Mouse (Mus musculus): ENCODE measurements around the gene Cnnm2. TPM values are rescaled to one million over a fixed set of nuclear protein-coding genes. Genes with fewer than 3 reads are reported as not detected.
"Not testable (repeated sequence)": the region's sequence is repeated elsewhere in the genome, so short reads cannot be mapped to it uniquely, and the experiment has no call there.

Gene Cnnm2
- polyA plus RNA-seq, 1 experiment from 2014 or later, result 1.9 TPM

DNA sequence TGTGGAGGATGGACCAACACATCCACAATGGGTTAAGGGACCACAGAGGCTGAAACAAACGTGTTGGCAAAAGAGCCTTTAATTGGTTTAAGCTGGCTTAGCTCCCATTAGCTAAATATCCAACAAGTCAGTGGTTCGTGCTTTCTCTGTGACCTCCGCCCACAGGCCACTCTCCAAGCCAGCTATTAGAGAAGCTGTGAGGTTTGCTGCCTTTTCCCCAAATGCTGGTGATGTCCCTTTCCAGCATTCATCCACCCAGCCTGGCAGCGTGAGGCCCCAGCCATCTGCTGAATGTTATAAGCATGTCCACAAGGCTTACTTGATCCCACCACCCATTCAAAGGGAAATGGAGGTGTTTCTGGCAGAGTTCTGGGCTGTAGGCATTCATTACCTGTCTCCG, 15.0 kb downstream of the Cnnm2 start:
- no peak overlapping the region for H3K27ac ChIP-seq (ENCODE audit: low read depth, low read length)
- DNase-seq (ENCODE audit: low spot score) (no peak), ATAC-seq (replicated peaks; ENCODE audit: low FRiP score) (no peak)
- WGBS, result 53% methylated on average over 5 of the region's 5 CpGs
- no peak overlapping the region for H3K4me3 ChIP-seq (ENCODE audit: low read depth, low read length)
- no peaks in the 10 kb centered on the region for H3K27me3 ChIP-seq (replicated peaks; ENCODE audit: control insufficient read depth, insufficient read depth, low read length)
- H3K4me2 ChIP-seq, result no peak overlapping the region
- H3K9me3 ChIP-seq (ENCODE audit: control insufficient read depth, low read length), result no peaks in the 10 kb centered on the region
- H3K36me3 ChIP-seq (ENCODE audit: control insufficient read depth, insufficient read depth, low read length), result no peaks in the 10 kb centered on the region
- no peak overlapping the region for H3K9ac ChIP-seq (ENCODE audit: low read depth, low read length)
- H3K4me1 ChIP-seq (replicated peaks; ENCODE audit: control insufficient read depth, insufficient read depth, low read length), result no peaks in the 10 kb centered on the region

GRCm38 (mm10) chr19:46776850-46777249, 15.5 kb downstream of the Cnnm2 start:
- Histone ChIP-seq H3K27ac (ENCODE audit: low read depth, low read length) (no peak overlapping the region), H3K36me3 (ENCODE audit: control insufficient read depth, insufficient read depth, low read length) (no peaks in the 10 kb centered on the region), H3K4me1 (replicated peaks; ENCODE audit: control insufficient read depth, insufficient read depth, low read length) (no peaks in the 10 kb centered on the region), H3K4me2 (no peak overlapping the region), H3K9me3 (ENCODE audit: control insufficient read depth, low read length) (no peaks in the 10 kb centered on the region), H3K4me3 (ENCODE audit: low read depth, low read length) (no peak overlapping the region), H3K27me3 (replicated peaks; ENCODE audit: control insufficient read depth, insufficient read depth, low read length) (no peaks in the 10 kb centered on the region), H3K9ac (ENCODE audit: low read depth, low read length) (no peak overlapping the region)
- ATAC-seq (replicated peaks; ENCODE audit: low FRiP score) (no peak), DNase-seq (ENCODE audit: low spot score) (no peak)
- WGBS, result 69% methylated on average over 3 of the region's 3 CpGs

DNA sequence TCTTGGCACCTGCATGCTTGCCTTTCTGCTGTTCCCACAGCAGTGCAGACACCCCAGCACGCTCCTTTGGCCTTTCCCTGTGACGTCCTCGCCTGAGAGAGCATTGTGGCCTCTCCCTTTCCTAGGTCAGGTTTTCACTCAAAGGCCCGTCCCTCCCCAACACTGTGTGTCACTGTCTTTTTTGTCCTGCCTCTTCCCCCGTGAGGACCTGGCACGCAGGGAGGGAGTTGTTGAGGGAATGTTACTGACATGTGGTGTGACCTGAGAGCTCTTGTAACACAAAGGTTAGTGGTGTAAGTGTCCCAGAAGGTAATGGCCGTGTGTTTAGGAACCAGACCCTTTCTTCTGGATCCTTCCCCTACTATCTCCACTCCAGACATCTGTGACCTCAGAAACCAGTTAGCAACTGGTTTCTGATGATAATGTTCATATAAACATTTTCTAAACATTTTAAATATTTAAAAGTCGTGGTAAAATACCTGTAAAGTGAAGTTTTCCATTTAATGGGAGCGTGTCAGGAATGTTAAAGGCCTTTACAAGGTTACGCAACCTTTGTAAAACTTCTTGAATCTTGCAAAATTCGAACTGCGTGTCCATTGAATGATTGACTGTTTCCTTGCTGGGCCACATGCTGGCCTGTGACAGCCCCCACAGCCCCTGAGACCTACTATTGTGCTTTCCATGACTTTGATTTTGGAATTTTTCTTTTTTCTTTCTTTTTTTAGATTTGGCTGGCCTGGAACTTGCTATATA, 16.7 kb downstream of the Cnnm2 start:
- no peak overlapping the region for H3K4me2 ChIP-seq
- no peaks in the 10 kb centered on the region for H3K9me3 ChIP-seq (ENCODE audit: control insufficient read depth, low read length)
- no peak overlapping the region for H3K27ac ChIP-seq (ENCODE audit: low read depth, low read length)
- DNase-seq (ENCODE audit: low spot score) (no peak), ATAC-seq (replicated peaks; ENCODE audit: low FRiP score) (no peak)
- no peaks in the 10 kb centered on the region for H3K36me3 ChIP-seq (ENCODE audit: control insufficient read depth, insufficient read depth, low read length)
- H3K4me3 ChIP-seq (ENCODE audit: low read depth, low read length), result no peak overlapping the region
- no peaks in the 10 kb centered on the region for H3K4me1 ChIP-seq (replicated peaks; ENCODE audit: control insufficient read depth, insufficient read depth, low read length)
- H3K9ac ChIP-seq (ENCODE audit: low read depth, low read length), result no peak overlapping the region
- WGBS, result 73% methylated on average over 12 of the region's 12 CpGs
- no peaks in the 10 kb centered on the region for H3K27me3 ChIP-seq (replicated peaks; ENCODE audit: control insufficient read depth, insufficient read depth, low read length)

- H3K4me2 ChIP-seq; DNase-seq (ENCODE audit: low spot score); H3K9ac ChIP-seq (ENCODE audit: low read depth, low read length); H3K4me1 ChIP-seq (replicated peaks; ENCODE audit: control insufficient read depth, insufficient read depth, low read length); H3K27ac ChIP-seq (ENCODE audit: low read depth, low read length); H3K4me3 ChIP-seq (ENCODE audit: low read depth, low read length); H3K27me3 ChIP-seq (replicated peaks; ENCODE audit: control insufficient read depth, insufficient read depth, low read length); H3K36me3 ChIP-seq (ENCODE audit: control insufficient read depth, insufficient read depth, low read length); ATAC-seq (replicated peaks; ENCODE audit: low FRiP score); H3K9me3 ChIP-seq (ENCODE audit: control insufficient read depth, low read length): not testable (repeated sequence)
- WGBS, result 79% methylated on average over 1 of the region's 1 CpGs
Observed at GRCm38 (mm10) chr19:46779130-46779529, 17.7 kb downstream of the Cnnm2 start.

DNA sequence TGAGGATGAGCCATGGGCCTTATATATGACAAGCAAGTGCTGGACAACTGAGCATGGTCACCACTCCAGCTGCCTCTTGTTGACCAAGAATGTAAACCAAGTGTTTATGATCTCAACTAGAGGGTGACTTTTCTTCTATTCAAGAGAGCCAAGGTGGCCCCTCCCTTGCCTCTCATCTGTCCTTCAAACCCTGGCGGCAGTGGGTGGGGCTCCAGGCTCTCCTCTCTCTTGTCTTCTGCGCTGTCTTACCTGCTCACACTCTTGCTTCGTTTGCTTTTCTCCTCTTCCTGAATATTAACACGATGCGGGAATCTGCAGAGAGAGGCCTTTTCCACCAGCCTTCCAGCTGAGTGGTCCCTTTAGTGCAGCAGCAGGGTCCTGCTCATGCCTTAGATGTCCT, 22.6 kb downstream of the Cnnm2 start:
- Histone ChIP-seq H3K9ac (ENCODE audit: low read depth, low read length) (no peak overlapping the region), H3K4me3 (ENCODE audit: low read depth, low read length) (no peak overlapping the region), H3K4me2 (no peak overlapping the region), H3K9me3 (ENCODE audit: control insufficient read depth, low read length) (no peaks in the 10 kb centered on the region), H3K4me1 (replicated peaks; ENCODE audit: control insufficient read depth, insufficient read depth, low read length) (peaks cover 3% of the 10 kb centered on the region; the same call in 1 of the 2 replicates), H3K27me3 (replicated peaks; ENCODE audit: control insufficient read depth, insufficient read depth, low read length) (no peaks in the 10 kb centered on the region), H3K27ac (ENCODE audit: low read depth, low read length) (no peak overlapping the region), H3K36me3 (ENCODE audit: control insufficient read depth, insufficient read depth, low read length) (no peaks in the 10 kb centered on the region)
- ATAC-seq (replicated peaks; ENCODE audit: low FRiP score) (no peak), DNase-seq (ENCODE audit: low spot score) (no peak)
- WGBS, result 58% methylated on average over 5 of the region's 5 CpGs

GRCm38 (mm10) chr19:46784502-46784901, 23.1 kb downstream of the Cnnm2 start:
- Histone ChIP-seq H3K9ac (ENCODE audit: low read depth, low read length) (no peak overlapping the region), H3K4me2 (no peak overlapping the region), H3K9me3 (ENCODE audit: control insufficient read depth, low read length) (no peaks in the 10 kb centered on the region), H3K36me3 (ENCODE audit: control insufficient read depth, insufficient read depth, low read length) (no peaks in the 10 kb centered on the region), H3K27ac (ENCODE audit: low read depth, low read length) (no peak overlapping the region), H3K27me3 (replicated peaks; ENCODE audit: control insufficient read depth, insufficient read depth, low read length) (no peaks in the 10 kb centered on the region), H3K4me3 (ENCODE audit: low read depth, low read length) (no peak overlapping the region), H3K4me1 (replicated peaks; ENCODE audit: control insufficient read depth, insufficient read depth, low read length) (peaks cover 3% of the 10 kb centered on the region; the same call in 1 of the 2 replicates)
- DNase-seq (ENCODE audit: low spot score) (no peak), ATAC-seq (replicated peaks; ENCODE audit: low FRiP score) (peak; percentile 31; the same call in 1 of the 2 replicates)
- WGBS, result 56% methylated on average over 6 of the region's 6 CpGs

GRCm38 (mm10) chr19:46785633-46786032, 24.2 kb downstream of the Cnnm2 start:
- ATAC-seq (replicated peaks; ENCODE audit: low FRiP score) (no peak), DNase-seq (ENCODE audit: low spot score) (no peak)
- H3K27ac ChIP-seq (ENCODE audit: low read depth, low read length), result no peak overlapping the region
- peaks cover 3% of the 10 kb centered on the region; the same call in 1 of the 2 replicates for H3K4me1 ChIP-seq (replicated peaks; ENCODE audit: control insufficient read depth, insufficient read depth, low read length)
- H3K9ac ChIP-seq (ENCODE audit: low read depth, low read length), result no peak overlapping the region
- H3K27me3 ChIP-seq (replicated peaks; ENCODE audit: control insufficient read depth, insufficient read depth, low read length), result no peaks in the 10 kb centered on the region
- no peaks in the 10 kb centered on the region for H3K36me3 ChIP-seq (ENCODE audit: control insufficient read depth, insufficient read depth, low read length)
- H3K4me2 ChIP-seq, result no peak overlapping the region
- no peak overlapping the region for H3K4me3 ChIP-seq (ENCODE audit: low read depth, low read length)
- no peaks in the 10 kb centered on the region for H3K9me3 ChIP-seq (ENCODE audit: control insufficient read depth, low read length)
- 79% methylated on average over 4 of the region's 4 CpGs for WGBS

DNA sequence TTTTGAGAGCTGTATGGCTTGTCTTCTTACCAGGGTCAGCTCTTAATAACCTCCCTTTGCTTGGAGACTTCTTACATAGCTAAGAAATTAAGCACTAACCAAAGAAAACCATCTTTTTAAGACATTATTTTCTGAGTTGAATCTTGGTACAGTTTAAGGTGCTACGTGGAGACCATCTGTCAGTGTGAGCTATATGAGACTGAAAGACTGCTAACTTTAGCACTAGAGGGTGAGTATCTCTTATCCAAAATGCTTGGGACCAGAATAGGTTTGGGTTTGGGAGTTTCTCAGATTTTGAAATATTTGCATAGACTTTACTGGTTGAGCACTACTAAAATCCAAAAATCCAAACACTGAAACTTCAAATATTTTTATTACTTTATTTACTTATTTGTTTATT, 28.4 kb downstream of the Cnnm2 start:
- DNase-seq (ENCODE audit: low spot score) (no peak), ATAC-seq (replicated peaks; ENCODE audit: low FRiP score) (no peak)
- 85% methylated on average over 1 of the region's 1 CpGs for WGBS
- Histone ChIP-seq H3K36me3 (ENCODE audit: control insufficient read depth, insufficient read depth, low read length) (no peaks in the 10 kb centered on the region), H3K27ac (ENCODE audit: low read depth, low read length) (no peak overlapping the region), H3K4me3 (ENCODE audit: low read depth, low read length) (no peak overlapping the region), H3K27me3 (replicated peaks; ENCODE audit: control insufficient read depth, insufficient read depth, low read length) (no peaks in the 10 kb centered on the region), H3K4me2 (no peak overlapping the region), H3K4me1 (replicated peaks; ENCODE audit: control insufficient read depth, insufficient read depth, low read length) (no peaks in the 10 kb centered on the region), H3K9me3 (ENCODE audit: control insufficient read depth, low read length) (no peaks in the 10 kb centered on the region), H3K9ac (ENCODE audit: low read depth, low read length) (no peak overlapping the region)

DNA sequence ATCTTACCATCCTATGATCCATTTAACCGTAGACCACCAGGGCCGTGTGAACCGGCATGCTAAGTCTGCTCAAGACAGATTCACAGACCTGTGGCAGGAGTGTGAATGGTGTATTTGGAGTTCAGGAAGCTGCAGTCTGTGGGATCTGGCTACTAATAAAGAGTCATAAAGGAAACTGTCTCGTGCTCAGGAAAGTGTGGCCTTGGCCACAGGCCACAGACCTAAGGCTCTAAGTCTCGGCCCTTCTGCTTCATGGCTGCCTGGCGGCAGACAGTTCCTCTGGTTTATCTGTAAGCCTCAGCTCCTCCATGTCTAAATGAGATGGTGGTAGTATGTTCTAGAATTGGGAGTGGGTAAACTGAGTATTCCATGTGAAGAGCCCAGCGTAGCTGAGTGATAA, 30.0 kb downstream of the Cnnm2 start:
- no peak overlapping the region for H3K4me3 ChIP-seq (ENCODE audit: low read depth, low read length)
- H3K9ac ChIP-seq (ENCODE audit: low read depth, low read length), result no peak overlapping the region
- H3K27me3 ChIP-seq (replicated peaks; ENCODE audit: control insufficient read depth, insufficient read depth, low read length), result no peaks in the 10 kb centered on the region
- DNase-seq (ENCODE audit: low spot score), result no peak
- H3K27ac ChIP-seq (ENCODE audit: low read depth, low read length), result no peak overlapping the region
- whole genome bisulfite sequencing, result 74% methylated on average over 7 of the region's 7 CpGs
- no peaks in the 10 kb centered on the region for H3K4me1 ChIP-seq (replicated peaks; ENCODE audit: control insufficient read depth, insufficient read depth, low read length)
- no peaks in the 10 kb centered on the region for H3K36me3 ChIP-seq (ENCODE audit: control insufficient read depth, insufficient read depth, low read length)
- H3K9me3 ChIP-seq (ENCODE audit: control insufficient read depth, low read length), result no peaks in the 10 kb centered on the region
- ATAC-seq (replicated peaks; ENCODE audit: low FRiP score), result no peak
- no peak overlapping the region for H3K4me2 ChIP-seq
